Mouse (Mus musculus) neural tube, embryonic 12.5 days (tissue): ENCODE results near the gene Gm13695. TPM values are rescaled to one million over a fixed set of nuclear protein-coding genes. Genes with fewer than 3 reads are reported as not detected.
"Not testable (repeated sequence)": the region's sequence is repeated elsewhere in the genome, so short reads cannot be mapped to it uniquely, and the experiment has no call there.

Experiments
- ATAC-seq: fragments of 200-750 bp; cut with Nextera tagmentation; 2 replicates; pipeline ENCODE4 v1.8.0; 2017; ENCODE audit warnings: low read depth, mild to moderate bottlenecking, moderate TSS enrichment, moderate library complexity; ENCODE audit not compliant: low FRiP score
- H3K27ac ChIP-seq: fragments of 300-500 bp; sonication (generic); 2 replicates; pipeline ENCODE4 v1.5.1; 2016
- H3K27me3 ChIP-seq: fragments of 300-500 bp; sonication (generic); replicated peaks from 2 replicates; pipeline ENCODE4 v1.6.1; 2016; ENCODE audit warnings: mild to moderate bottlenecking
- H3K36me3 ChIP-seq: fragments of 300-500 bp; sonication (generic); 2 replicates; pipeline ENCODE4 v1.6.1; 2016; ENCODE audit warnings: mild to moderate bottlenecking
- H3K4me1 ChIP-seq: fragments of 300-500 bp; sonication (generic); 2 replicates; pipeline ENCODE4 v1.6.1; 2016
- H3K4me2 ChIP-seq: fragments of 300-500 bp; sonication (generic); replicated peaks from 2 replicates; pipeline ENCODE4 v1.6.1; 2016; ENCODE audit warnings: mild to moderate bottlenecking
- H3K4me3 ChIP-seq: fragments of 300-500 bp; sonication (generic); 2 replicates; pipeline ENCODE4 v1.5.1; 2016
- H3K9ac ChIP-seq: fragments of 300-500 bp; sonication (generic); 2 replicates; pipeline ENCODE4 v1.6.1; 2016; ENCODE audit warnings: mild to moderate bottlenecking
- H3K9me3 ChIP-seq: fragments of 300-500 bp; sonication (generic); 2 replicates; pipeline ENCODE4 v1.6.1; 2016; ENCODE audit warnings: mild to moderate bottlenecking
- WGBS: fragments of 180-500 bp; shearing (Covaris S2); methylation state at CpG from one replicate; pipeline ENCODE4 v1.1.7; 2016; 5-methylcytosine and 5-hydroxymethylcytosine counted together
- polyA plus RNA-seq: library from polyadenylated mRNA; unstranded; fragments of >200 nt; fragmentation: Nextera tagmentation; extraction: Ambion mirVana; gene quantifications from 2 replicates; pipeline ENCODE4 v1.2.1, GENCODE M21; 2016

The Gm13695 gene
- polyA plus RNA-seq, 1 experiment from 2014 or later: not detected

- not testable (repeated sequence) for H3K4me1 ChIP-seq, H3K9ac ChIP-seq, H3K4me2 ChIP-seq, H3K4me3 ChIP-seq, H3K27ac ChIP-seq, H3K9me3 ChIP-seq, ATAC-seq, H3K36me3 ChIP-seq, H3K27me3 ChIP-seq
- 94% methylated on average over 2 of the region's 3 CpGs for WGBS
These were observed 27.4 kb downstream of the Gm13695 start for GRCm38 (mm10) chr2:83994526-83994925.

- H3K36me3 ChIP-seq: no peaks in the 10 kb centered on the region
- H3K4me2 ChIP-seq: no peak overlapping the region
- H3K27me3 ChIP-seq: no peaks in the 10 kb centered on the region
- no peak overlapping the region for H3K4me3 ChIP-seq
- no peak overlapping the region for H3K9ac ChIP-seq
- 79% methylated on average over 1 of the region's 1 CpGs for WGBS
- no peaks in the 10 kb centered on the region for H3K4me1 ChIP-seq
- no peak overlapping the region for H3K27ac ChIP-seq
- ATAC-seq: no peak
- no peaks in the 10 kb centered on the region for H3K9me3 ChIP-seq
These were observed 41.8 kb downstream of the Gm13695 start for GRCm38 (mm10) chr2:84008913-84009312.

- no peak for ATAC-seq
- H3K9ac ChIP-seq: no peak overlapping the region
- no peaks in the 10 kb centered on the region for H3K9me3 ChIP-seq
- no peaks in the 10 kb centered on the region for H3K4me1 ChIP-seq
- H3K27me3 ChIP-seq: no peaks in the 10 kb centered on the region
- no peak overlapping the region for H3K4me3 ChIP-seq
- WGBS: 85% methylated on average over 3 of the region's 3 CpGs
- no peak overlapping the region for H3K27ac ChIP-seq
- H3K36me3 ChIP-seq: no peaks in the 10 kb centered on the region
- no peak overlapping the region for H3K4me2 ChIP-seq
These were observed 42.7 kb downstream of the Gm13695 start for GRCm38 (mm10) chr2:84009818-84010217.

GRCm38 (mm10) chr2:84014572-84014971 lies 47.5 kb downstream of the Gm13695 start:
- ATAC-seq: no peak
- H3K4me1 ChIP-seq: no peaks in the 10 kb centered on the region
- 85% methylated on average over 6 of the region's 6 CpGs for WGBS
- no peak overlapping the region for H3K9ac ChIP-seq
- H3K4me2 ChIP-seq: no peak overlapping the region
- no peak overlapping the region for H3K4me3 ChIP-seq
- H3K27ac ChIP-seq: no peak overlapping the region
- no peaks in the 10 kb centered on the region for H3K9me3 ChIP-seq
- no peaks in the 10 kb centered on the region for H3K36me3 ChIP-seq
- H3K27me3 ChIP-seq: no peaks in the 10 kb centered on the region

- H3K9me3 ChIP-seq, H3K9ac ChIP-seq, H3K27me3 ChIP-seq, H3K27ac ChIP-seq, H3K4me1 ChIP-seq, H3K4me2 ChIP-seq, H3K36me3 ChIP-seq, H3K4me3 ChIP-seq, ATAC-seq: not testable (repeated sequence)
- 77% methylated on average over 5 of the region's 5 CpGs for WGBS
These were observed 49.2 kb downstream of the Gm13695 start for GRCm38 (mm10) chr2:84016291-84016690.

- Histone ChIP-seq H3K27me3 (no peaks in the 10 kb centered on the region), H3K4me2 (no peak overlapping the region), H3K27ac (no peak overlapping the region), H3K36me3 (no peaks in the 10 kb centered on the region), H3K4me1 (no peaks in the 10 kb centered on the region), H3K9me3 (no peaks in the 10 kb centered on the region), H3K4me3 (no peak overlapping the region), H3K9ac (no peak overlapping the region)
- ATAC-seq: no peak
- 85% methylated on average over 3 of the region's 3 CpGs for WGBS
These were observed 51.2 kb downstream of the Gm13695 start for GRCm38 (mm10) chr2:84018330-84018729.

Other genes with a start within 250 kb of the Gm13695 start
- gene Itgav, start 242.9 kb upstream of the Gm13695 start, polyA plus RNA-seq: 46.0 and 47.1 TPM in 2 replicates
- gene Fam171b, start 154.7 kb upstream of the Gm13695 start, polyA plus RNA-seq: 72.6 and 84.1 TPM in 2 replicates
- gene Zswim2, start 26.1 kb upstream of the Gm13695 start, polyA plus RNA-seq: not detected in 2 replicates
- not detected in 2 replicates for gene Gm13698, start 11.6 kb upstream of the Gm13695 start, polyA plus RNA-seq
- gene Gm13693, start 5.8 kb upstream of the Gm13695 start, polyA plus RNA-seq: not detected in 2 replicates
- gene Gm13696, start 5.8 kb downstream of the Gm13695 start, polyA plus RNA-seq: not detected in 2 replicates
- not detected in 2 replicates for gene Gm13694, start 11.6 kb downstream of the Gm13695 start, polyA plus RNA-seq
- not detected in 2 replicates for gene Gm13697, start 17.4 kb downstream of the Gm13695 start, polyA plus RNA-seq
- gene Gm13691, start 23.2 kb downstream of the Gm13695 start, polyA plus RNA-seq: not detected in 2 replicates